Mouse (Mus musculus) lung, adult 18-20 months (tissue): ENCODE results near the gene Agbl3.

Experiments
- DNase-seq, 2 experiments: peaks; one replicate each; pipeline ENCODE4 v3.0.0; 2022; ENCODE audit warnings: mixed read lengths in 2 of 2

Agbl3 gene

GRCm38 (mm10) chr6:34875268-34875761 lies 95.1 kb downstream of the Agbl3 start:
- peak; percentile 44 to 50 for DNase-seq

- DNase-seq: no peak
Measured at GRCm38 (mm10) chr6:34875966-34876834, 96.0 kb downstream of the Agbl3 start.

GRCm38 (mm10) chr6:34876835-34877156 lies 96.6 kb downstream of the Agbl3 start:
- no peak for DNase-seq

- peak; percentile 93 to 95 for DNase-seq
Measured at GRCm38 (mm10) chr6:34877509-34878321, 97.5 kb downstream of the Agbl3 start, which contains the start of gene Cyren. Gene Cyren (minus strand): TSS chr6:34878060.

- DNase-seq: no peak
Measured at GRCm38 (mm10) chr6:34879101-34879740, 99.0 kb downstream of the Agbl3 start.

GRCm38 (mm10) chr6:34879911-34880475 lies 99.8 kb downstream of the Agbl3 start:
- DNase-seq: peak; percentile 63 to 64

GRCm38 (mm10) chr6:34884724-34885123 lies 104.5 kb downstream of the Agbl3 start:
- no peak for DNase-seq

- no peak for DNase-seq
Measured at GRCm38 (mm10) chr6:34887131-34887850, 107.1 kb downstream of the Agbl3 start.

- DNase-seq: no peak
Measured at GRCm38 (mm10) chr6:34889185-34889584, 109.0 kb downstream of the Agbl3 start.

GRCm38 (mm10) chr6:34895569-34895968 lies 115.3 kb downstream of the Agbl3 start:
- DNase-seq: no peak

GRCm38 (mm10) chr6:34896168-34896780 lies 116.0 kb downstream of the Agbl3 start:
- no peak for DNase-seq

GRCm38 (mm10) chr6:34899127-34899526 lies 118.9 kb downstream of the Agbl3 start:
- no peak for DNase-seq

- DNase-seq: no peak
Measured at GRCm38 (mm10) chr6:34900990-34901389, 120.8 kb downstream of the Agbl3 start.

GRCm38 (mm10) chr6:34901911-34902444 lies 121.7 kb downstream of the Agbl3 start:
- DNase-seq: no peak

- peak in 1 of 2 experiments; percentile 64 for DNase-seq
Measured at GRCm38 (mm10) chr6:34902578-34902977, 122.3 kb downstream of the Agbl3 start.

GRCm38 (mm10) chr6:34903441-34903840 lies 123.2 kb downstream of the Agbl3 start:
- peak; percentile 83 to 88 for DNase-seq

- peak; percentile 56 to 68 for DNase-seq
Measured at GRCm38 (mm10) chr6:34903851-34904250, 123.6 kb downstream of the Agbl3 start.

GRCm38 (mm10) chr6:34904361-34904760 lies 124.1 kb downstream of the Agbl3 start:
- peak; percentile 66 to 73 for DNase-seq

- DNase-seq: no peak
Measured at GRCm38 (mm10) chr6:34906125-34906524, 125.9 kb downstream of the Agbl3 start.

- peak in 1 of 2 experiments; percentile 20 for DNase-seq
Measured at GRCm38 (mm10) chr6:34906661-34907060, 126.4 kb downstream of the Agbl3 start.

GRCm38 (mm10) chr6:34907121-34907614 lies 126.9 kb downstream of the Agbl3 start:
- DNase-seq: no peak
